Mouse (Mus musculus) embryonic facial prominence, embryonic 15.5 days (tissue): ENCODE data around the gene Rftn1. TPM values are rescaled to one million over a fixed set of nuclear protein-coding genes. Genes with fewer than 3 reads are reported as not detected.

ENCODE experiments used
- ATAC-seq: fragments of 200-750 bp; cut with Nextera tagmentation; 2 replicates; pipeline ENCODE4 v1.8.0; 2017; ENCODE audit warnings: low read depth, moderate TSS enrichment; ENCODE audit not compliant: insufficient number of reproducible peaks, low FRiP score, low TSS enrichment
- H3K27ac ChIP-seq: fragments of 300-500 bp; sonication (generic); replicated peaks from 2 replicates; pipeline ENCODE4 v1.5.1; 2015; ENCODE audit warnings: mild to moderate bottlenecking, inconsistent platforms
- H3K27me3 ChIP-seq: fragments of 300-500 bp; sonication (generic); 2 replicates; pipeline ENCODE4 v1.6.1; 2015; ENCODE audit warnings: inconsistent platforms
- H3K36me3 ChIP-seq: fragments of 300-500 bp; sonication (generic); 2 replicates; pipeline ENCODE4 v1.6.1; 2015; ENCODE audit warnings: mild to moderate bottlenecking, inconsistent platforms
- H3K4me1 ChIP-seq: fragments of 300-500 bp; sonication (generic); 2 replicates; pipeline ENCODE4 v1.6.1; 2015; ENCODE audit warnings: inconsistent platforms
- H3K4me2 ChIP-seq: fragments of 300-500 bp; sonication (generic); replicated peaks from 2 replicates; pipeline ENCODE4 v1.6.1; 2015; ENCODE audit warnings: mild to moderate bottlenecking, inconsistent platforms
- H3K4me3 ChIP-seq: fragments of 300-500 bp; sonication (generic); replicated peaks from 2 replicates; pipeline ENCODE4 v1.5.1; 2015; ENCODE audit warnings: mild to moderate bottlenecking, inconsistent platforms
- H3K9ac ChIP-seq: fragments of 300-500 bp; sonication (generic); 2 replicates; pipeline ENCODE4 v1.6.1; 2015; ENCODE audit warnings: inconsistent platforms
- H3K9me3 ChIP-seq: fragments of 300-500 bp; sonication (generic); replicated peaks from 2 replicates; pipeline ENCODE4 v1.6.1; 2016; ENCODE audit warnings: inconsistent platforms
- WGBS: fragments of 180-500 bp; shearing (Covaris S2); methylation state at CpG from one replicate; pipeline ENCODE4 v1.1.7; 2015; 5-methylcytosine and 5-hydroxymethylcytosine counted together
- polyA plus RNA-seq: library from polyadenylated mRNA; unstranded; fragments of >200 nt; fragmentation: Nextera tagmentation; extraction: Ambion mirVana; gene quantifications from 2 replicates; pipeline ENCODE4 v1.2.1, GENCODE M21; 2015

The Rftn1 gene
- polyA plus RNA-seq, 1 experiment from 2014 or later, result 21.4 TPM

DNA sequence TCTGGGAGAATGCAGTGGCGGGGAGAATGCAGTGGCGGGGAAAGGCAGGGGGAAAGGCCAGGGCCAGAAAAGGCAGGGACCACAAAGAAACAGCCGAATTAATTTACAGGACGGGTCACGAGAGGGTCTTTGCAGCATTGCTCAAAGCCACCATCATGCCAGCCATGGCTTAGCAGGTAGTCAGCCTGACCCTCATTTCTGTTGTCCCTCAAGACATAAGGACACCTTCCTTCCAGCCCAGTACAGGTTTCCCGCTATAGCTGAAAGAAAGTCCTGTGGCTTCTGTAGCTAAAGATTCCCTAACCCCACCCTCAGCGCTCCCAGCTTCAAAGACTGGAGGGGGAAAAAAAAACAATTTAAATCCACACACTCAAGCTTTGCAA, 184.1 kb downstream of the Rftn1 start:
- WGBS, result 67% methylated on average over 7 of the region's 7 CpGs
- Histone ChIP-seq H3K27me3 (no peaks in the 10 kb centered on the region), H3K4me2 (no peak overlapping the region), H3K4me3 (no peak overlapping the region), H3K36me3 (no peaks in the 10 kb centered on the region), H3K9ac (no peak overlapping the region), H3K4me1 (0 out of 2 replicates have a peak, but pooled peaks cover 4% of the 10 kb centered on the region), H3K27ac (no peak overlapping the region), H3K9me3 (no peaks in the 10 kb centered on the region)
- ATAC-seq, result no peak

DNA sequence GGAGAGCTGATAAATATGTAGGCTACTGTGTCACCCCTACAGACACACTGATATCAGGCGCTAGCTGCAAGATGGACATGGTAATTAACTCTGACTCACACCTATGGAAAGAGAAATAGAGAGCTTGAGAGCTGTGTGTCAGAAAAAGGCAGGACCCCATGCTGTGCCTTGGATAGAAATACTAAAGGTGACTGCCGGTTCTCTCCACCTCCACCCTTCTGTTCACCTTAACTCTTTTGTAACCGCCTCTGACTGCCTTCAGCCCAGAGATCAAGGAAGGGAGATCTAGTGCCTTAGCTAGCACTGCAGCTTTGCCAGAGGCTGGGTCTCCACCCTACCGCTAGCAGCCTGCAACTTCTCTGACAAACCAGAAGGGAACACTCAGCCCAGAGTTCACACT, 187.3 kb downstream of the Rftn1 start:
- Histone ChIP-seq H3K9me3 (no peaks in the 10 kb centered on the region), H3K27me3 (no peaks in the 10 kb centered on the region), H3K4me1 (0 out of 2 replicates have a peak, but pooled peaks cover 4% of the 10 kb centered on the region), H3K27ac (no peak overlapping the region), H3K4me2 (no peak overlapping the region), H3K36me3 (peaks cover 6% of the 10 kb centered on the region; the same call in 1 of the 2 replicates), H3K4me3 (no peak overlapping the region), H3K9ac (no peak overlapping the region)
- WGBS, result 76% methylated on average over 4 of the region's 4 CpGs
- ATAC-seq, result no peak

GRCm38 (mm10) chr17:50002171-50002570, 188.3 kb downstream of the Rftn1 start:
- H3K9me3 ChIP-seq, result no peaks in the 10 kb centered on the region
- WGBS, result 67% methylated on average over 3 of the region's 3 CpGs

GRCm38 (mm10) chr17:50001754-50002153, 188.7 kb downstream of the Rftn1 start:
- Histone ChIP-seq H3K9me3 (no peaks in the 10 kb centered on the region), H3K27ac (no peak overlapping the region), H3K27me3 (no peaks in the 10 kb centered on the region), H3K4me1 (no peaks in the 10 kb centered on the region), H3K36me3 (peaks cover 6% of the 10 kb centered on the region; the same call in 1 of the 2 replicates), H3K4me2 (no peak overlapping the region), H3K4me3 (no peak overlapping the region), H3K9ac (no peak overlapping the region)
- ATAC-seq, result no peak

More at GRCm38 (mm10) chr17:50002171-50002570, 188.3 kb downstream of the Rftn1 start:
- Histone ChIP-seq H3K27ac (no peak overlapping the region), H3K36me3 (peaks cover 6% of the 10 kb centered on the region; the same call in 1 of the 2 replicates), H3K27me3 (no peaks in the 10 kb centered on the region), H3K4me3 (no peak overlapping the region), H3K4me2 (no peak overlapping the region), H3K9ac (no peak overlapping the region), H3K4me1 (0 out of 2 replicates have a peak, but pooled peaks cover 3% of the 10 kb centered on the region)
- no peak for ATAC-seq

DNA sequence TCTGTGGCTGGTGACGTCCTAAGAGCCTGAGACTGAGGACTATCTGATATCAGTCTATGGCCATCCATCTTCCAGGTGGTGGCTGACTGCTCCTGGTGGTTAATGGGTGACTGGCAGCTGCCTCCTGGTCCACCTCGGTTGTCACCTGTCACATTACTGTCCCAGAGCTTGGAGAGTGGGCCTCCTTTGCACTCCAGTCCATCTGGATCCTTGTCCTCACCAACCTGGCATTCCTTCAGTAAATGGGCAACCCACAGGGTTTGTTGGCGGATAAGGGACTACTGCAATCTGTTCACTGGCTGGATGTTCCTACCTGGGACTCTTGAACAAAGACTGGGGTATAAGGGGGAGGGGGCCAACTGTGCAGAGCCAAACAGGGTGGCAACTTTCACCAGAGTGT, 189.9 kb downstream of the Rftn1 start:
- no peak for ATAC-seq
- no peaks in the 10 kb centered on the region for H3K27me3 ChIP-seq
- H3K4me1 ChIP-seq, result no peaks in the 10 kb centered on the region
- no peak overlapping the region for H3K9ac ChIP-seq
- H3K27ac ChIP-seq, result no peak overlapping the region
- no peaks in the 10 kb centered on the region for H3K9me3 ChIP-seq
- WGBS, result 88% methylated on average over 3 of the region's 3 CpGs
- H3K36me3 ChIP-seq, result peaks cover 6% of the 10 kb centered on the region; the same call in 1 of the 2 replicates
- H3K4me3 ChIP-seq, result no peak overlapping the region
- no peak overlapping the region for H3K4me2 ChIP-seq

GRCm38 (mm10) chr17:49996626-49997152, 193.8 kb downstream of the Rftn1 start:
- Histone ChIP-seq H3K9me3 (no peaks in the 10 kb centered on the region), H3K4me1 (no peaks in the 10 kb centered on the region), H3K27me3 (no peaks in the 10 kb centered on the region), H3K27ac (no peak overlapping the region), H3K4me2 (no peak overlapping the region), H3K36me3 (peaks cover 6% of the 10 kb centered on the region; the same call in 1 of the 2 replicates), H3K4me3 (no peak overlapping the region), H3K9ac (no peak overlapping the region)
- ATAC-seq, result no peak
- 46% methylated on average over 5 of the region's 5 CpGs for WGBS

GRCm38 (mm10) chr17:49996097-49996496, 194.4 kb downstream of the Rftn1 start:
- Histone ChIP-seq H3K4me3 (no peak overlapping the region), H3K9ac (no peak overlapping the region), H3K36me3 (peaks cover 6% of the 10 kb centered on the region; the same call in 1 of the 2 replicates), H3K27ac (no peak overlapping the region), H3K9me3 (no peaks in the 10 kb centered on the region), H3K4me1 (no peaks in the 10 kb centered on the region), H3K4me2 (no peak overlapping the region), H3K27me3 (no peaks in the 10 kb centered on the region)
- WGBS, result 77% methylated on average over 6 of the region's 6 CpGs
- ATAC-seq, result no peak

- Histone ChIP-seq H3K9me3 (no peaks in the 10 kb centered on the region), H3K4me3 (no peak overlapping the region), H3K27me3 (no peaks in the 10 kb centered on the region), H3K9ac (no peak overlapping the region), H3K27ac (no peak overlapping the region), H3K4me1 (no peaks in the 10 kb centered on the region), H3K4me2 (no peak overlapping the region), H3K36me3 (peaks cover 6% of the 10 kb centered on the region; the same call in 1 of the 2 replicates)
- ATAC-seq, result no peak
- WGBS, result 91% methylated on average over 3 of the region's 3 CpGs
Observed at GRCm38 (mm10) chr17:49995226-49995625, 195.2 kb downstream of the Rftn1 start.

- Histone ChIP-seq H3K4me1 (no peaks in the 10 kb centered on the region), H3K27me3 (no peaks in the 10 kb centered on the region), H3K9me3 (no peaks in the 10 kb centered on the region), H3K27ac (no peak overlapping the region), H3K36me3 (no peaks in the 10 kb centered on the region), H3K4me2 (no peak overlapping the region), H3K4me3 (no peak overlapping the region), H3K9ac (no peak overlapping the region)
- no peak for ATAC-seq
- 80% methylated on average over 3 of the region's 3 CpGs for WGBS
Observed at GRCm38 (mm10) chr17:49993631-49994030, 196.8 kb downstream of the Rftn1 start.

DNA sequence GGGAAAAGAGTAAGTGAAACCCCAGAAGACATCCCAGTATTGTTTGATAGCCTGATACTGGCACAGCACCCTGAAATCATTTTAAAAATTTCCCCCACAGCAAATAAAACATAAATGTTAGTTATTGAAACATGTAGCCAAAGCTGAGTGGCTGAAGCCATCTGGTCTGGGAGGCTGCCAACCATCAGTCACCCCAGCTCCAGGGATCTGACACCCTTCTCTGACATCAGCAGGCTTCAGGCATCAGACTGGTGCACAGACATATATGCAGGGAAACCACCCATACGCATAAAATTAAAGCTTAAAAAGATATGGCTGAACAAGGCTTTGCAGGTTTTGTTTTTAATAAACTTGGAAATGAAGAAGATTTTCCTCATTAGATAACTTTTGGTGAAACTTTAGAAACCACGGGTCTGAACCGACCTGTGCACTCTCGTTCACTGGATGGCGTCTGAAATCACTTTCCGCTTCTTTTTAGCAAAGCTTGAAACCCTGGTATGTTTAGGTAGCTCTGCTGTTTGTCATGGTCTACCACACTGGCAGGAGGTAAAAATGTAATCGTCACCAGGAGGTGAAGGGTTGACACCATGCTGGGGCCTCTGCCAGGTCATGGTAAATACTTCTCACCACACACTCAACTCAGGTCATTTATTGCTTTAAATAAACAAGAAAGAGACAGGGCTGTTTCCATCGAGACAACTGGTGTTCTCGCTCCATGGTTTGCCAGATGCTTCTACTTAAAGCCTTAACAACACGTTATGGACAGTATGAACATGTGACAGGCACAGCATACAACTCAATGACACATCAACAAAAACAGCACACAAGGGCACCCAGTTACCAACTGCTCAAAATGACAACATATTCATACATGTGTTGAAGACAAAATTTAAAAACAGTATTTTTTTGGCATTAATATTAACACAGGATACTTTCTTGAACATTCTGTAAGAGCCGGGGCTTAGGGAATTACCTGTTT, 197.6 kb downstream of the Rftn1 start:
- 66% methylated on average over 11 of the region's 11 CpGs for WGBS
- no peaks in the 10 kb centered on the region for H3K27me3 ChIP-seq

GRCm38 (mm10) chr17:49989583-49989982, 200.9 kb downstream of the Rftn1 start:
- WGBS, result 66% methylated on average over 8 of the region's 8 CpGs

More for the DNA sequence above, 197.6 kb downstream of the Rftn1 start:
- Histone ChIP-seq H3K36me3 (no peaks in the 10 kb centered on the region), H3K4me2 (no peak overlapping the region), H3K27ac (no peak overlapping the region), H3K4me1 (no peaks in the 10 kb centered on the region), H3K4me3 (no peak overlapping the region), H3K9ac (no peak overlapping the region), H3K9me3 (no peaks in the 10 kb centered on the region)
- ATAC-seq, result no peak

More at GRCm38 (mm10) chr17:49989583-49989982, 200.9 kb downstream of the Rftn1 start:
- Histone ChIP-seq H3K9ac (no peak overlapping the region), H3K4me3 (no peak overlapping the region), H3K36me3 (no peaks in the 10 kb centered on the region), H3K27ac (no peak overlapping the region), H3K4me2 (no peak overlapping the region), H3K27me3 (no peaks in the 10 kb centered on the region), H3K4me1 (no peaks in the 10 kb centered on the region), H3K9me3 (no peaks in the 10 kb centered on the region)
- no peak for ATAC-seq
